Mouse (Mus musculus) kidney, adult 8-10 months (tissue): ENCODE data around the gene Slc6a16.
A peak's percentile ranks its signal among the peaks of the same experiment; 100 is the strongest.
"Not testable (repeated sequence)": the region's sequence is repeated elsewhere in the genome, so short reads cannot be mapped to it uniquely, and the experiment has no call there.

ENCODE experiments used
- DNase-seq, 2 experiments: peaks; one replicate each; pipeline ENCODE4 v3.0.0; 2022

Slc6a16 gene

GRCm38 (mm10) chr7:45255822-45256221 is 14.9 kb downstream of the Slc6a16 start:
- DNase-seq: not testable (repeated sequence)

- no peak for DNase-seq
Observed at GRCm38 (mm10) chr7:45257063-45257840, 16.4 kb downstream of the Slc6a16 start.

GRCm38 (mm10) chr7:45259281-45259680 is 18.4 kb downstream of the Slc6a16 start:
- DNase-seq: no peak

- DNase-seq: no peak
Observed at GRCm38 (mm10) chr7:45262266-45262665, 21.4 kb downstream of the Slc6a16 start.

GRCm38 (mm10) chr7:45263006-45263607 is 22.2 kb downstream of the Slc6a16 start:
- no peak for DNase-seq

- DNase-seq: peak; percentile 12 to 25
Observed at GRCm38 (mm10) chr7:45264348-45264747, 23.5 kb downstream of the Slc6a16 start.

- DNase-seq: no peak
Observed at GRCm38 (mm10) chr7:45265518-45265917, 24.6 kb downstream of the Slc6a16 start.

GRCm38 (mm10) chr7:45272786-45273412 is 32.0 kb downstream of the Slc6a16 start:
- no peak for DNase-seq

- no peak for DNase-seq
Observed at GRCm38 (mm10) chr7:45273672-45274071, 32.8 kb downstream of the Slc6a16 start.

- peak; percentile 63 to 83 for DNase-seq
Observed at GRCm38 (mm10) chr7:45277136-45277760, 36.4 kb downstream of the Slc6a16 start, which contains the start of gene Slc6a21. Slc6a21 (plus strand) TSS chr7:45277513.

GRCm38 (mm10) chr7:45286486-45286885 is 45.6 kb downstream of the Slc6a16 start:
- no peak for DNase-seq

GRCm38 (mm10) chr7:45296626-45297025 is 55.7 kb downstream of the Slc6a16 start:
- no peak for DNase-seq

- no peak for DNase-seq
Observed at GRCm38 (mm10) chr7:45297563-45297962, 56.7 kb downstream of the Slc6a16 start.

- DNase-seq: peak in 1 of 2 experiments; percentile 51
Observed at GRCm38 (mm10) chr7:45299752-45300151, 58.9 kb downstream of the Slc6a16 start.

- DNase-seq: peak; percentile 38 to 74
Observed at GRCm38 (mm10) chr7:45300270-45300669, 59.4 kb downstream of the Slc6a16 start.

GRCm38 (mm10) chr7:45302626-45303025 is 61.7 kb downstream of the Slc6a16 start:
- no peak for DNase-seq

GRCm38 (mm10) chr7:45304869-45305268 is 64.0 kb downstream of the Slc6a16 start:
- DNase-seq: no peak

GRCm38 (mm10) chr7:45305275-45305674 is 64.4 kb downstream of the Slc6a16 start:
- peak; percentile 61 to 70 for DNase-seq

- DNase-seq: no peak
Observed at GRCm38 (mm10) chr7:45308551-45309240, 67.8 kb downstream of the Slc6a16 start.

- DNase-seq: peak; percentile 50 to 57
Observed at GRCm38 (mm10) chr7:45309455-45309854, 68.6 kb downstream of the Slc6a16 start.

- no peak for DNase-seq
Observed at GRCm38 (mm10) chr7:45312023-45312422, 71.1 kb downstream of the Slc6a16 start.

GRCm38 (mm10) chr7:45312686-45313453 is 72.0 kb downstream of the Slc6a16 start:
- DNase-seq: no peak
